Mouse (Mus musculus) heart, adult 11 months (tissue): Measurements from ENCODE around the gene Smg7.
"Not testable (repeated sequence)": the region's sequence is repeated elsewhere in the genome, so short reads cannot be mapped to it uniquely, and the experiment has no call there.

Experiments
- DNase-seq: peaks from one replicate; pipeline ENCODE4 v3.0.0; 2022

Gene Smg7

GRCm38 (mm10) chr1:152901765-152902664 is at the start of gene Smg7:
Gene Smg7, minus strand, starts transcription at chr1:152902646.
- peak; percentile 88 for DNase-seq

DNA sequence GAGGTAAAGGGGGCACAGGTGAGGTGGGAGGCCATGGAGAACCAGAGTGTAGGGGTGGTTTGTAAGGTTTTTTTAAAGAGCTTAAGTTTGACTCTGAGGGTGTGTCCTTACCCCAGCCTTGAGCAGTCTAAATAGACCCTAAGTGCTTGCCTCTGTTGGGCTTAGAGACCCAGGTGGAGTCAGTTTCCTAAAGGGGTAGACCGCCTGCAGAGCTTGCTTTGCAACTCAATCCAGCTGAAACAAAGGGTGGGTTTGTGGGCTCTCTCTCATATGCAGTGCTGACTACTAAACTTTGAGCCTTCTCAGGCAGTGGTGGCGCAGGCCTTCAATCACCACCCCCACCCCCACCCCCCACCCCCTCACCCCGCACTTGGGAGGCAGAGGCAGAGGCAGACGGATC is 40.5 kb upstream of the Smg7 start:
- DNase-seq: no peak

DNA sequence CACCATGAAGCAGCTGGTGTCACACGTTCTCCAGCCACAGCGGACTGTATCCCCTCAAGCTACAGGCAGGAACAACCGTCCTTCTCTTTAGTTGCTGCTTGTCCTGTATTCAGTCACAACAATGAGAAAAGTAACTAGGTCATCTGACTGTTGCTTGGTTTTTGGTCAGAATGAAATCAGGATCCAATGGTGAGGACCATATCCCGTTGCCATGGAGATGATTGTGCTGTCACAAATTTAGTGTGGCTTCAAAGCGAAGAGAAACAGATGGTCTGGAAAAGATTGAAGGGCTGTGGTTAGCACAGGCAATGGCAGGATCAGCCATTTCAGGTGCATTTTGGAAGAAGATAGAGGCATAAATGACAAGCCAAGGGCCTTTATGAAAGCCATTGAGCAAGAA is 33.9 kb upstream of the Smg7 start:
- no peak for DNase-seq

- no peak for DNase-seq
These were observed 33.0 kb upstream of the Smg7 start for GRCm38 (mm10) chr1:152935476-152935875.

GRCm38 (mm10) chr1:152933962-152934361 is 31.5 kb upstream of the Smg7 start:
- DNase-seq: peak; percentile 71

- DNase-seq: no peak
These were observed 19.3 kb upstream of the Smg7 start for GRCm38 (mm10) chr1:152921786-152922185.

- DNase-seq: no peak
These were observed 15.2 kb upstream of the Smg7 start for GRCm38 (mm10) chr1:152917626-152918025.

DNA sequence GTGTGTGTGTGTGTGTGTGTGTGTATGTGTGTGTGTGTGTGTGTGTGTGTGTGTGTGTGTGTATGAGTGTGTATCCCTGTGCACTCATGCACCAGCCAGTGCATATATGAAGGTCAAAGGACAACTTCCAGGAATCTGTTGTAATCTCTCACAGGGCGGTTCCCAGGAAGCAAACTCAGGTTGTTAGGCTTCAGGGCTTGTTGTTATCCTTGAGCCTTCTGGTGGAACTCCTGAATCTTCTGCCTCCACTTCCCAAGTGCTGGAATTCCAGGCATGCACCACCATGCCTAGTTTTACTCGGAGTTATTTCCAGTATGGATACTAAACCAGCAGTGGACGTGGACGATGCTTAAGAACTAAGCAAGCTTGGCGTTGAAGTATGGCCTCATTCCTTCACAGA is 14.5 kb upstream of the Smg7 start:
- no peak for DNase-seq

- no peak for DNase-seq
These were observed 13.3 kb upstream of the Smg7 start for GRCm38 (mm10) chr1:152915766-152916165.

DNA sequence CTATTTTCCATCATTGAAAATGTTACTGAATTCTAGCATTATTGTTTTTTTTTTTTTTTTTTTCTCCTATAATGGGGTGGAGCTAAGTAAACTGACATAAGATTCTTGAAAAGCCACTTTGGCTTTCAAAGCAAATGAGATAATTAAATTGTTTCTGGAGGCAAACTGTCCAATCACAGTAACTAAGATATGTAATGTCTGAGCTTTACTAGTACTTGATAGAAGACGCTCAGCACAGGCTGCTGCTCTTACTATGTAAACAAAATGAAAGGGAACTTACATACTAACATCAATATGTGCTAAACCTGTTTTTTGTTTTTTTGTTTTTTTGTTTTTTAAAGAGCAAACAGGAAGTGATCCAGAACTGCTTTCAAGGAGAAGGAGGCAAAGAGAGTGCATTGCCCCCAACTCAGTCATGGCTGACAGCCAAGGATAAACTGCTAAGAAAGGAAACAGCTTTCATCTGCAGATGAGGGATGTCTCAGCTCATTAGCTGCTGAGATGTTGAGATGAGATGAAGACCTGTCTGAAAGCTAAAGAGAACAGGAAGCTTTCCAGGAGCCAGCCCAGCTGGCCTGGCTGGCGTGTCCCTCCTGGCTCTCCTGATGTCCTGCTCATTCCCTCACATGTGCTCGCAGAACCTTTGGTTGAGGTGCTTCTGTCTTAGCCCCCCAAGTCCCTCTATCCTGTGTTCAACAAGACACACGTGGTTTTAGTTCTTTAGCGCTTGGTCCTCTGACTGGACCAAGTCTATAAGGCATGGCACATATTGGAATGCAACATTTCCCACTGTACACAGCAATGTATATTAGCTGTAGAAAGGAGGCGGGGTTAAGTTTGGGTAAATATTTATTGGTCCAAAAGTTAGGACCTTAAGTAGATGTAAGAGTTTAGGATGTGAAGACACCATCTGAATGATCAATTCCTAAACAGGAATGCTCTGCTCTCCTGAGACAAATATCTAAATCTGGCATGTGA is 11.3 kb upstream of the Smg7 start:
- no peak for DNase-seq

GRCm38 (mm10) chr1:152904469-152904868 is 2.0 kb upstream of the Smg7 start:
- DNase-seq: peak; percentile 98

DNA sequence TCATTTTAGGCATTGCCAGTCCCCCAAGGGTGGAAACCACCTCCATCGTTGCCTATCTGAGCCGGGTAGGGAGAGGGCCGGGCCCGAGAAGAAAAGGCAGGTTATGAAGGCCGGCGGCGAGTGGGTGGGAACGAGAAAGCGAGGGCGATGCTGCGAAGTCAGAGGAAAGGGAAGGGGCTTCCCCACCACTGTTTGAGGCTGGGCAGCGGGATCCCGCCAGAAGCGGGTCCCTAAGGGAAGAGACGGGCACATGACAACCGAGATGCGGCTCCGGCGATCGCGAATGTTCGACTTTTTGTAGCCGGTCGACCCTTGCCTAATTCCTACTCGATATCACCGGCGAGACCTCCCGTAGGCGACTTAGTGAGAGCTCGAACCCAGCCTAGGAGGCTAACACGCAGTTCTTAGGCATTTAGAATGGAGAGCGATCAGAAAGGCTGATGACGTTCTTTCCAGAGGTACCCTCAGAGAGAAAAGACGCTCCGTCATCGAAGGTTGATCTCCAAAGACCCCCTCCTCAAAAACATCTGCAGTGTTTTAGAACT is 1.2 kb upstream of the Smg7 start:
- no peak for DNase-seq

- DNase-seq: peak; percentile 100
These were observed 445 bp upstream of the Smg7 start for GRCm38 (mm10) chr1:152902665-152903516.

- no peak for DNase-seq
These were observed 1.1 kb downstream of the Smg7 start for GRCm38 (mm10) chr1:152901419-152901764.

DNA sequence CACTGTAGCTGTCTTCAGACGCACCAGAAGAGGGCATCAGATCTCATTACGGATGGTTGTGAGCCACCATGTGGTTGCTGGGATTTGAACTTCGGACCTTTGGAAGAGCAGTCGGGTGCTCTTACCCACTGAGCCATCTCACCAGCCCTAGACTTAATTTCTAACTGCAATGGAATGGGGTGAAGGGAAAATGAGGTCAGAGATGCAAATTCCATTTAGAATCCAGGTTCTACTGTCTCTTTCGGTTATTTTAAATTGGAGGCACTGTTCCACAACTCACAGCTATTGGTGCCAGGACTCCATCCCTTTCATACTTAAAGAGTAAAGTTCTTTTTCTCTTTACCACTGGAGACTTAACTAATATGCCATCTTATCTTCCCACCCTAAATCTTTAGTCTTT is 14.4 kb downstream of the Smg7 start:
- not testable (repeated sequence) for DNase-seq

DNA sequence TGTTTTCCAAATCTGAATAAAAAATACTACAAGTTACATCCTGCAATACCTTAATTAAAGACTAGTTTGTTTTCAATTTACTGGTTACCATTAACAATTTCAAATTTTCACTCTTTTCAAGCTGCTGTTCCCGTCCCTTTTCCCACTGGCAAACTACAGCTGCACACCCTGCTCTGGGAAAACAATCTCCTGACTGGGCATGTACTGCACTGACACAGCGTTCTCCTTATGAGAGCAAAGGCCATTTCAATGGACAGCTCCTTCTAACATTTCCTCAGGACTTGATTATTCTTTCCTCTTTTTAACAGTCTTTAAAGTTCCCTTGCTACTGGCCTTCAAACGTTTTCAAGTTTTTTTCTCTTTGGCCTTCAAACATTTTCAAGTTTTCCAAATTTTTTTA is 31.4 kb downstream of the Smg7 start:
- no peak for DNase-seq

DNA sequence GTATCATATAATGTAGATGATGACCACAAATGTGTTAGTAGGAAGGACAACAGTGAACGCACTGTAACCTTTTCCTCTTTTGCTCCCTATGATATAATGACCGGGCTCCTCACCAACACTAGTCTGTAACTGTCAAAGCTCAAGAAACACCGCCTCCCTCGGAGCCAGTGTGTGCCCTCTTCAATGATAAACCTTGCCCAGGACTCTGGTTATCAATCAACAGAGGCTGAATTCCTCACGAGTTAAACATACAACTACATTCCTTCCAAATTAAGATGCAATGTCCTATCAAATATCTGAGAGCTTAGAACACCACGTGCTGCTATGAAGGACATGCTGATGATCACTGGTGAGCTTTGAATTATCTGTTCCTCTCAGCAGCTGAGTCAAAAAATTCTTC is 32.5 kb downstream of the Smg7 start:
- no peak for DNase-seq

GRCm38 (mm10) chr1:152846856-152847255 is 55.6 kb downstream of the Smg7 start:
- DNase-seq: peak; percentile 88

DNA sequence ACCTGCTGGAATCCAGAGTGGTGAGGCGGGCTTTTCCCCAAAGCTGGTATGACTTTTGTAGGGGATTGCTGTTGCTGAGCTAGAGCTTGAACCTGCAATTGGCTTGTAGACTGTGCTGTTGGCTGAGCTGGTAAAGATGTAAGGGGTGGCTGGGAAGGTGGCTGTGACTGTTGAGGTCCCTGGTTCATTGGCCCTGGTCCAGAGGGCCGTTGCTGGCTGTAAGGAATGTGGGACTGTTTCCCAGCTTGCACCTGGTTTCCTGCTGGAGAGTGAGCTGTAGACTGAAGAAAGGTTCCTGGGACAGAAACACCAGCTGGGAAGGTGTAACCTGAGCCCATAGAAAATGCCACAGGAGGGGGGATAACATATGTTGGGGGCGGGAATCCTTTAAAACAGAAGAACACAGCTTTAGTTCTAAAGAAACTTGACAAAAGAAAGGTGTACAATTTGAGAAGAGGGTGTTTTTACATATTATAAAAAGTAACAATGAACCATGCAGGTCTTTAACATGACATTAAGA is 57.2 kb downstream of the Smg7 start:
- DNase-seq: peak; percentile 78

- no peak for DNase-seq
These were observed 57.8 kb downstream of the Smg7 start for GRCm38 (mm10) chr1:152844634-152845033.

- DNase-seq: no peak
These were observed 61.4 kb downstream of the Smg7 start for GRCm38 (mm10) chr1:152841057-152841456.

- DNase-seq: no peak
These were observed 62.1 kb downstream of the Smg7 start for GRCm38 (mm10) chr1:152840343-152840742.
